Mouse (Mus musculus): Measurements from ENCODE around the gene Uvssa. TPM values are rescaled to one million over a fixed set of nuclear protein-coding genes. Genes with fewer than 3 reads are reported as not detected.
A peak's percentile ranks its signal among the peaks of the same experiment; 100 is the strongest.

The Uvssa gene
- polyA plus RNA-seq, 1 experiment = 8.3 TPM

DNA sequence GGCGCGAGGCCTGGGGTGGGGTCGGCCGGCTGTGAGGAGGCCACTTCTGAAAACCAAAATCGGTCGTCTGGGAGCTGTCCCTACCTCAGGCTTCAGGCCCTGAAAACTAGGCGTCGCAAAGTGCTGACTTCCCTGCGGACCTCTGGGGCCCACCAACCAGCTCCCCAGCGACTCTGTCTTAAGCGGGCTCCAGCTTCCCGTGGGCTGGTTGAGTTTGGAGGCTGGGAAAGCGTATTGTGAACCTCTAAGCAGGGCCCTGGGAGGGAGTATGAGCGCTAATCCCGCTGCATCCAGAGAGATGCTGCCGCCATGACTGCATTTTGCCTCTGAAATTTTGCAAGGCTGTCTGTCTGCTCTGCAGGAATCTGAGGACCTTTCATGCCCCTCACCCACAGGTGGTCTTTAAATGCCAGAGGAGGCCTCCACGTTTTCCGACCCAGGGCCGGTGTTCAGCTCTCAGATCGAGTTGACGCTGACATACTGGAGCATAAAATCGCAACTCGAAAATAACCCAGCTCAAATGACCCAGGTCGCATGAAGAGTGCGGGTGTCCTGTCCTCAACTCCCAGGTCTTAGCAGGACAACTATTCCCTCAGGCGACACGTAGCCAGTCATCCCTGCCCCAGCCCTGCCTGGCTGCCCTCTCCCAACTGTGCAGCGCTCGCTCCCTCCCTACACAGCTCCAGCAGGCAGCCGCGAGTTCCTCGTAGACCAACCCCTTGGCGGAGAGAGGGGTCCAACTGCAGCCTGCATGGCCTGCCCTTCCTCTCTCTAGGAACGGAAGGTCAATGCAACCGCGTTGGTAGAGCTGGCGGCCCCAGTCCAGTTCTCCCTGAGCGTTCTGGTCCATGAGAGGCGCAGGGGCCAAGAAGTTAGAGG lies 53.9 kb downstream of the Uvssa start:
- Histone ChIP-seq H3K4me1 (ENCODE audit: control insufficient read depth, insufficient read depth, low read length) (peaks cover 23% of the 10 kb centered on the region), H3K36me3 (ENCODE audit: control insufficient read depth, insufficient read depth, low read length) (no peaks in the 10 kb centered on the region), H3K27me3 (ENCODE audit: control insufficient read depth, insufficient read depth, low read length) (peaks cover 4% of the 10 kb centered on the region), H3K4me3 (ENCODE audit: control insufficient read depth, low read depth, low read length) (peak overlapping the region; percentile 74), H3K27ac (ENCODE audit: control insufficient read depth, insufficient read depth, low read depth, low read length) (no peak overlapping the region)
- TF ChIP-seq POLR2A (IDR thresholded peaks at IDR 0.05; ENCODE audit: control insufficient read depth, low read depth, low read length) (no peak), CTCF (IDR thresholded peaks at IDR 0.05; ENCODE audit: control insufficient read depth, insufficient read depth, insufficient replicate concordance, low read depth, low read length) (no peak)

DNA sequence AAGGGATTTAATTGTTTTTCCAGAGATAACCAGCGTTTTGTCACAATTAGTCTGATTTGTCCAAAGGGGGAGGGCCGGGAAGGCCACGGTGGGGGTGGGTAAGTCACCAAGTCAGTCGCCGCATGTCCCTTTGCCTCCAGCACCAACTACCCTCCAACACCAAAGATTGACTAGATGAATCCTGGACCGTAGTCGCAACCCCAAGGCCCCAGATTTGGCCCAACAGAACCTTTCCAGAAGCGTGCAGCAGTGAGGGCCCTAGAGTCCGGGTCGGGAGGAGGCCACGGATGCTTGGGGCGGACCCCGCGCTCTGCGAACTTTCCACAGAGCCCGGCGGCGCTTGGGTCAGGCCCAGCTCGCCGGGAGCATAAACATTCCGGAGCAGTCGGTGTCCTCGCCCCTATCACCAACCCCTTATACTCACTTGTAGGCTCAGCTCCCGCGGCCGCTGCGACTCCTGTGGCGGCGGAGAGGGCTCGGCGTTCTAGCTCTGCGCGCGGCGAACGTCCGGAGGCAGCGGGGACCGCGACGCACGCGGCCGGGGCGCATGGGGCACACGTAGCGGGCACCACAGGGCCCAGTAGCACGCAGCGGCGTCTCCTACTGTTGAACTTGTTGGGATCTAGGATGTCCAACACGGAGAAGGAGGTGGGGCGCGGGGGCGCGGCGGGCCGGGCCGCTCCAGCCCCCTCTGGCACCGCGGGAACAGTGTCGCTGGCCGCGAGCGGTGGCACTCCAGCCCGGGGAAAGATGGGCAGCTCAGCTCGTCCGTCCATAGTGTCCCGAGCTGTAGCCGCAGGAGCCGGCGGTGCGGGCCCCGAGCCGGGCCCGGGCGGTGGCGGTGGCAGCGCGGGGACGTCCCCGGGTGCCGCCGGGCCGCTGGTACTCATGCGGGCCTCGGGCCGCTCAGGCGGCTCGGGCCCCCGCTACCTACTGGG lies 55.1 kb downstream of the Uvssa start, which contains the start of gene Nkx1-1:
Nkx1-1 (minus strand) TSS at position 776 of the 938 bp plus-strand sequence.
- no peak for TF ChIP-seq POLR2A (IDR thresholded peaks at IDR 0.05; ENCODE audit: control insufficient read depth, low read depth, low read length)
- TF ChIP-seq CTCF (IDR thresholded peaks at IDR 0.05; ENCODE audit: control insufficient read depth, insufficient read depth, insufficient replicate concordance, low read depth, low read length) = no peak
- H3K27ac ChIP-seq (ENCODE audit: control insufficient read depth, insufficient read depth, low read depth, low read length) = no peak within 1 kb of the TSS

GRCm38 (mm10) chr5:33434141-33434780 lies 55.9 kb downstream of the Uvssa start:
- peaks cover 4% of the 10 kb centered on the region for H3K27me3 ChIP-seq (ENCODE audit: control insufficient read depth, insufficient read depth, low read length)
- H3K27ac ChIP-seq (ENCODE audit: control insufficient read depth, insufficient read depth, low read depth, low read length) = no peak overlapping the region
- TF ChIP-seq CTCF (IDR thresholded peaks at IDR 0.05; ENCODE audit: control insufficient read depth, insufficient read depth, insufficient replicate concordance, low read depth, low read length) = no peak
- no peak for TF ChIP-seq POLR2A (IDR thresholded peaks at IDR 0.05; ENCODE audit: control insufficient read depth, low read depth, low read length)
- peaks cover 26% of the 10 kb centered on the region for H3K4me1 ChIP-seq (ENCODE audit: control insufficient read depth, insufficient read depth, low read length)
- H3K4me3 ChIP-seq (ENCODE audit: control insufficient read depth, low read depth, low read length) = peak overlapping the region; percentile 50
- no peaks in the 10 kb centered on the region for H3K36me3 ChIP-seq (ENCODE audit: control insufficient read depth, insufficient read depth, low read length)

More for the DNA sequence above, 55.1 kb downstream of the Uvssa start, which contains the start of gene Nkx1-1:
- Histone ChIP-seq H3K4me1 (ENCODE audit: control insufficient read depth, insufficient read depth, low read length) (peaks cover 26% of the 10 kb centered on the region), H3K36me3 (ENCODE audit: control insufficient read depth, insufficient read depth, low read length) (no peaks in the 10 kb centered on the region), H3K4me3 (ENCODE audit: control insufficient read depth, low read depth, low read length) (peak within 1 kb of the TSS; percentile 74), H3K27me3 (ENCODE audit: control insufficient read depth, insufficient read depth, low read length) (peaks cover 4% of the 10 kb centered on the region)

DNA sequence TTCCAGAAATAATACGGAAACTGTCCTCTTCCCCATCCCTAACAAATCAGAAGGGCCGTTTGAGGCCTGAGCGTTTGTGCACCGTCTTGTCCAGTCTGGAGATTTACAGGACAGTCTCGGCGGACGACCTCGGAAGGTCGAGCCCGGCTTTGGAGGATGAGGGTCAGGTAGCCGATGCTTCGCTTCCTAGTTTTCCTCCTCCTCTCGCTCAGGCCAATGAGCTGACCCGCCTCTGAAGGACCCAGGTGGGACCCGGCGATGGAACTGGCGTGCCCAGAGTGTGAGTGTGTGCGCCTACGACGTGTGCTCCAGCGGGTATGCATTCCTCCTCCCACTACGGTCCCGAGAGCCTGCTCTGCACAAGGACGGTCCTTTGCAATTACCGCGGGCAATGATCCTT lies 56.8 kb downstream of the Uvssa start:
- TF ChIP-seq CTCF (IDR thresholded peaks at IDR 0.05; ENCODE audit: control insufficient read depth, insufficient read depth, insufficient replicate concordance, low read depth, low read length) (no peak), POLR2A (IDR thresholded peaks at IDR 0.05; ENCODE audit: control insufficient read depth, low read depth, low read length) (no peak)
- Histone ChIP-seq H3K4me1 (ENCODE audit: control insufficient read depth, insufficient read depth, low read length) (peaks cover 26% of the 10 kb centered on the region), H3K36me3 (ENCODE audit: control insufficient read depth, insufficient read depth, low read length) (no peaks in the 10 kb centered on the region), H3K4me3 (ENCODE audit: control insufficient read depth, low read depth, low read length) (no peak overlapping the region), H3K27me3 (ENCODE audit: control insufficient read depth, insufficient read depth, low read length) (peaks cover 4% of the 10 kb centered on the region), H3K27ac (ENCODE audit: control insufficient read depth, insufficient read depth, low read depth, low read length) (no peak overlapping the region)

DNA sequence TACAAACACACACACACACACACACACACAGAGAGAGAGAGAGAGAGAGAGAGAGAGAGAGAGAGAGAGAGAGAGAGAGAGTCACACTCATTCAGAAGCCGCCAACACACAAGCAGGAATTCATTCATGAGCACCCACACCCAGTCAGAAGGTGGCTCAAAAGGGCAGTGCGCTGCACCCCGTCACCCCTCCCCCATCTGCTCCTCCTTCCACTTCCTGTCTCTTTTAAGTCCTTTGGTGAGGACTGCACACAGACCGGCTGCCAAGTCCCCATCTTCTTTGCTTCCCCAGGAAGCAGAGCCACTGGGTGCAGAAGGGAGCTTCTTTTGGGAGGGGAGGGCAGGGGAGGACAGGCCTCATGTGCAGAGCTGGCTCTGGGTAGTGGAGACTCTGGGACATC lies 57.6 kb downstream of the Uvssa start:
- H3K4me3 ChIP-seq (ENCODE audit: control insufficient read depth, low read depth, low read length) = no peak overlapping the region
- H3K27ac ChIP-seq (ENCODE audit: control insufficient read depth, insufficient read depth, low read depth, low read length) = no peak overlapping the region
- no peaks in the 10 kb centered on the region for H3K36me3 ChIP-seq (ENCODE audit: control insufficient read depth, insufficient read depth, low read length)
- H3K4me1 ChIP-seq (ENCODE audit: control insufficient read depth, insufficient read depth, low read length) = peaks cover 22% of the 10 kb centered on the region
- H3K27me3 ChIP-seq (ENCODE audit: control insufficient read depth, insufficient read depth, low read length) = peaks cover 4% of the 10 kb centered on the region; the same call in 1 of the 2 replicates
- no peak for TF ChIP-seq POLR2A (IDR thresholded peaks at IDR 0.05; ENCODE audit: control insufficient read depth, low read depth, low read length)

GRCm38 (mm10) chr5:33438214-33438613 lies 59.9 kb downstream of the Uvssa start:
- no peak overlapping the region for H3K4me3 ChIP-seq (ENCODE audit: control insufficient read depth, low read depth, low read length)
- H3K27me3 ChIP-seq (ENCODE audit: control insufficient read depth, insufficient read depth, low read length) = peaks cover under 1% of the 10 kb centered on the region; the same call in 1 of the 2 replicates
- peaks cover 16% of the 10 kb centered on the region for H3K4me1 ChIP-seq (ENCODE audit: control insufficient read depth, insufficient read depth, low read length)
- TF ChIP-seq POLR2A (IDR thresholded peaks at IDR 0.05; ENCODE audit: control insufficient read depth, low read depth, low read length) (no peak), CTCF (IDR thresholded peaks at IDR 0.05; ENCODE audit: control insufficient read depth, insufficient read depth, insufficient replicate concordance, low read depth, low read length) (peak; percentile 31; the same call in 1 of the 2 replicates)
- no peaks in the 10 kb centered on the region for H3K36me3 ChIP-seq (ENCODE audit: control insufficient read depth, insufficient read depth, low read length)
- H3K27ac ChIP-seq (ENCODE audit: control insufficient read depth, insufficient read depth, low read depth, low read length) = no peak overlapping the region
